Comparison of ENCODE assay signal across 7 mouse cellular contexts in genomic region chr11:90306993-90307392, GRCm38 (mm10). TPM values are rescaled to one million over a fixed set of nuclear protein-coding genes. Genes with fewer than 3 reads are reported as not detected.
DNase-seq lines count a peak whose midpoint lies in the region; TF ChIP-seq lines count a peak whose summit lies in the region.

No protein-coding gene starts in this region.

- peak; percentile 63 for TF ChIP-seq CTCF in lung, adult 2 months (IDR thresholded peaks at IDR 0.05; ENCODE audit: insufficient read depth, low read length)

- no peaks in the 10 kb centered on the region for H3K4me1 ChIP-seq in lung, adult 2 months (ENCODE audit: control insufficient read depth, insufficient read depth, low read length)

- TF ChIP-seq POLR2A in lung, adult 2 months (IDR thresholded peaks at IDR 0.05; ENCODE audit: borderline replicate concordance, extremely low read depth, low read depth, low read length): no peak

- DNase-seq in right cerebral cortex, adult 18-20 months: peak; percentile 45
- no peak for DNase-seq in right cerebral cortex, postnatal 25 days
- peak; percentile 58 for DNase-seq in adrenal gland, adult 2 months
- DNase-seq in embryo, embryonic 10.5 days (ENCODE audit: low spot score): peak; percentile 82
- peak; percentile 75 for DNase-seq in heart, postnatal 4 days
- DNase-seq in lung, adult 2 months: peak; percentile 36
- peak; percentile 48 for DNase-seq in skeletal muscle tissue, adult 2 months (ENCODE audit: low read depth, low spot score)

- no peak overlapping the region for H3K4me3 ChIP-seq in lung, adult 2 months (replicated peaks; ENCODE audit: extremely low read depth, low read depth, low read length)

- 37% methylated on average over 6 of the region's 6 CpGs for WGBS in lung, adult 2 months

RNA-seq across cellular contexts. Expression of gene Mmd, which starts 57.7 kb away (rescaled TPM):
- 100 to 1,000 TPM; 110 to 147 TPM for total RNA-seq in adrenal gland, adult 2 months (2021)
- polyA plus RNA-seq in adrenal gland, adult 2 months (2012; rRNA removed): 51.7 and 122 TPM in 2 replicates
- total RNA-seq in heart, postnatal 4 days (2021): 10 to 100 TPM; 58.0 to 58.8 TPM
- polyA plus RNA-seq in lung, adult 2 months (2012; rRNA removed): 29.4 and 37.9 TPM in 2 replicates
